Mouse (Mus musculus) heart, embryonic 14.5 days (tissue): ENCODE measurements at regions not wholly inside any gene's neighbourhood (a gene's known extent, or its start where the extent isn't known, plus 50 kb on each side); places are given as distances from the start of the nearest gene placed in this dataset.
A peak's percentile ranks its signal among the peaks of the same experiment; 100 is the strongest.

Experiments
- ATAC-seq: fragments of 200-750 bp; cut with Nextera tagmentation; 2 replicates; pipeline ENCODE4 v1.8.0; 2017; ENCODE audit warnings: low read depth, moderate TSS enrichment; ENCODE audit not compliant: insufficient number of reproducible peaks, insufficient read depth, low FRiP score
- H3K27ac ChIP-seq, 2 experiments: fragments of 200-500 bp in 1 of 2; fragments of 300-500 bp in 1 of 2; sonication (generic) in 1 of 2; replicated peaks in 1 of 2; 2 replicates each; pipeline ENCODE4 v1.5.1; 2012 to 2014; ENCODE audit warnings: low read depth in 2 of 2, low read length in 2 of 2, control low read depth in 1 of 2, mild to moderate bottlenecking in 1 of 2, mixed read lengths in 1 of 2; ENCODE audit not compliant: control insufficient read depth in 1 of 2, insufficient read depth in 1 of 2
- H3K27me3 ChIP-seq: fragments of 300-500 bp; sonication (generic); 2 replicates; pipeline ENCODE4 v1.6.1; 2014; ENCODE audit warnings: mild to moderate bottlenecking, low read length, control low read depth; ENCODE audit not compliant: control insufficient read depth, insufficient read depth
- H3K36me3 ChIP-seq: fragments of 300-500 bp; sonication (generic); 2 replicates; pipeline ENCODE4 v1.6.1; 2014; ENCODE audit warnings: mild to moderate bottlenecking, control low read depth, low read length, mixed read lengths; ENCODE audit not compliant: control insufficient read depth, insufficient read depth
- H3K4me1 ChIP-seq, 2 experiments: fragments of 200-500 bp in 1 of 2; fragments of 300-500 bp in 1 of 2; sonication (generic) in 1 of 2; 2 replicates each; pipeline ENCODE4 v1.6.1; 2012 to 2014; ENCODE audit warnings: low read length in 2 of 2, control low read depth in 1 of 2, mixed read lengths in 1 of 2; ENCODE audit not compliant: control insufficient read depth in 2 of 2, insufficient read depth in 2 of 2
- H3K4me2 ChIP-seq: fragments of 300-500 bp; sonication (generic); 2 replicates; pipeline ENCODE4 v1.6.1; 2014; ENCODE audit warnings: mild to moderate bottlenecking, low read length
- H3K4me3 ChIP-seq, 2 experiments: fragments of 200-500 bp in 1 of 2; fragments of 300-500 bp in 1 of 2; sonication (generic) in 1 of 2; 2 replicates each; pipeline ENCODE4 v1.5.1; 2012 to 2014; ENCODE audit warnings: low read length in 2 of 2, mild to moderate bottlenecking in 2 of 2, control low read depth in 1 of 2, low read depth in 1 of 2, moderate library complexity in 1 of 2; ENCODE audit not compliant: control insufficient read depth in 1 of 2, insufficient read depth in 1 of 2
- H3K9ac ChIP-seq: fragments of 300-500 bp; sonication (generic); 2 replicates; pipeline ENCODE4 v1.6.1; 2014; ENCODE audit warnings: mild to moderate bottlenecking, low read length
- H3K9me3 ChIP-seq: fragments of 300-500 bp; sonication (generic); 2 replicates; pipeline ENCODE4 v1.6.1; 2016; ENCODE audit warnings: low read length, control low read depth; ENCODE audit not compliant: control insufficient read depth
- WGBS: fragments of 180-500 bp; shearing (Covaris S2); extraction: QIAGEN DNeasy Blood & Tissue Kit; methylation state at CpG from one replicate; pipeline ENCODE4 v1.1.7; 2014; 5-methylcytosine and 5-hydroxymethylcytosine counted together

- H3K4me1 ChIP-seq: peaks cover 2 to 22% of the 10 kb centered on the region in 2 experiments; a peak in 3 of 4 replicates
- H3K4me2 ChIP-seq: no peak overlapping the region
- H3K4me3 ChIP-seq: no peak overlapping the region
- H3K9me3 ChIP-seq: no peaks in the 10 kb centered on the region
- WGBS: 21% methylated on average over 2 of the region's 2 CpGs
- H3K9ac ChIP-seq: no peak overlapping the region
- no peaks in the 10 kb centered on the region for H3K27me3 ChIP-seq
- no peaks in the 10 kb centered on the region for H3K36me3 ChIP-seq
- peak overlapping the region; percentile 63 to 73; a peak in 3 of 4 replicates for H3K27ac ChIP-seq
- ATAC-seq: peak; percentile 39; the same call in 1 of the 2 replicates
Observed at GRCm38 (mm10) chr13:16282230-16282629, 270.6 kb downstream of the Inhba start.

- ATAC-seq: no peak
- Histone ChIP-seq H3K4me2 (no peak overlapping the region), H3K27me3 (no peaks in the 10 kb centered on the region), H3K4me1 (peaks cover 2 to 22% of the 10 kb centered on the region in 2 experiments; a peak in 3 of 4 replicates), H3K4me3 (no peak overlapping the region), H3K9ac (no peak overlapping the region), H3K9me3 (no peaks in the 10 kb centered on the region), H3K27ac (no peak overlapping the region; a peak in 1 of 4 replicates), H3K36me3 (no peaks in the 10 kb centered on the region)
- WGBS: 48% methylated on average over 4 of the region's 4 CpGs
Observed at GRCm38 (mm10) chr13:16283336-16283735, 271.7 kb downstream of the Inhba start.

- Histone ChIP-seq H3K9ac (no peak overlapping the region), H3K4me2 (no peak overlapping the region), H3K4me1 (no peaks in the 10 kb centered on the region; a peak in 1 of 4 replicates), H3K36me3 (no peaks in the 10 kb centered on the region), H3K27me3 (no peaks in the 10 kb centered on the region), H3K9me3 (no peaks in the 10 kb centered on the region), H3K27ac (no peak overlapping the region), H3K4me3 (no peak overlapping the region)
- ATAC-seq: no peak
- WGBS: 82% methylated on average over 2 of the region's 2 CpGs
Observed at GRCm38 (mm10) chr13:16289633-16290032, 278.0 kb downstream of the Inhba start.

GRCm38 (mm10) chr13:16290784-16291183 is 279.1 kb downstream of the Inhba start:
- WGBS: 63% methylated on average over 2 of the region's 2 CpGs
- Histone ChIP-seq H3K27ac (no peak overlapping the region), H3K36me3 (no peaks in the 10 kb centered on the region), H3K4me1 (no peaks in the 10 kb centered on the region; a peak in 1 of 4 replicates), H3K9me3 (no peaks in the 10 kb centered on the region), H3K9ac (no peak overlapping the region), H3K4me3 (no peak overlapping the region), H3K27me3 (no peaks in the 10 kb centered on the region), H3K4me2 (no peak overlapping the region)
- no peak for ATAC-seq

- no peaks in the 10 kb centered on the region for H3K9me3 ChIP-seq
- WGBS: 81% methylated on average over 6 of the region's 6 CpGs
- no peaks in the 10 kb centered on the region; a peak in 1 of 4 replicates for H3K4me1 ChIP-seq
- H3K27me3 ChIP-seq: no peaks in the 10 kb centered on the region
- H3K9ac ChIP-seq: no peak overlapping the region
- no peaks in the 10 kb centered on the region for H3K36me3 ChIP-seq
- H3K4me2 ChIP-seq: no peak overlapping the region
- no peak overlapping the region for H3K27ac ChIP-seq
- no peak overlapping the region for H3K4me3 ChIP-seq
- ATAC-seq: no peak
Observed at GRCm38 (mm10) chr13:16291661-16292291, 280.1 kb downstream of the Inhba start.

GRCm38 (mm10) chr13:16299756-16300155 is 288.1 kb downstream of the Inhba start:
- Histone ChIP-seq H3K36me3 (no peaks in the 10 kb centered on the region), H3K4me2 (no peak overlapping the region), H3K27me3 (no peaks in the 10 kb centered on the region), H3K9me3 (no peaks in the 10 kb centered on the region), H3K4me1 (no peaks in the 10 kb centered on the region), H3K27ac (no peak overlapping the region), H3K9ac (no peak overlapping the region), H3K4me3 (no peak overlapping the region)
- WGBS: 47% methylated on average over 2 of the region's 2 CpGs
- ATAC-seq: no peak

GRCm38 (mm10) chr13:16314669-16315068 is 303.0 kb downstream of the Inhba start:
- peaks cover 0 to 4% of the 10 kb centered on the region in 2 experiments; a peak in 1 of 4 replicates for H3K4me1 ChIP-seq
- ATAC-seq: no peak
- H3K27ac ChIP-seq: no peak overlapping the region
- no peak overlapping the region for H3K4me2 ChIP-seq
- H3K9me3 ChIP-seq: no peaks in the 10 kb centered on the region
- no peak overlapping the region for H3K4me3 ChIP-seq
- no peaks in the 10 kb centered on the region for H3K36me3 ChIP-seq
- H3K27me3 ChIP-seq: no peaks in the 10 kb centered on the region
- no peak overlapping the region for H3K9ac ChIP-seq
- 75% methylated on average over 2 of the region's 2 CpGs for WGBS

GRCm38 (mm10) chr13:16315689-16316088 is 304.0 kb downstream of the Inhba start:
- no peaks in the 10 kb centered on the region for H3K36me3 ChIP-seq
- ATAC-seq: no peak

More at GRCm38 (mm10) chr13:16315689-16316088, 304.0 kb downstream of the Inhba start:
- no peak overlapping the region for H3K4me2 ChIP-seq
- H3K9ac ChIP-seq: no peak overlapping the region
- H3K27ac ChIP-seq: no peak overlapping the region
- no peak overlapping the region for H3K4me3 ChIP-seq
- no peaks in the 10 kb centered on the region for H3K27me3 ChIP-seq
- H3K9me3 ChIP-seq: no peaks in the 10 kb centered on the region
- H3K4me1 ChIP-seq: peaks cover 0 to 4% of the 10 kb centered on the region in 2 experiments; a peak in 1 of 4 replicates
- 75% methylated on average over 2 of the region's 2 CpGs for WGBS
